Mouse (Mus musculus) hindbrain, embryonic 13.5 days (tissue): ENCODE results near the gene Rexo4. TPM values are rescaled to one million over a fixed set of nuclear protein-coding genes. Genes with fewer than 3 reads are reported as not detected.

Experiments
- ATAC-seq: fragments of 200-750 bp; cut with Nextera tagmentation; 2 replicates; pipeline ENCODE4 v1.8.0; 2017; ENCODE audit warnings: moderate TSS enrichment; ENCODE audit not compliant: low FRiP score
- H3K27ac ChIP-seq: fragments of 300-500 bp; sonication (generic); 2 replicates; pipeline ENCODE4 v1.5.1; 2015; ENCODE audit warnings: inconsistent platforms, mild to moderate bottlenecking, moderate library complexity
- H3K27me3 ChIP-seq: fragments of 300-500 bp; sonication (generic); 2 replicates; pipeline ENCODE4 v1.6.1; 2015; ENCODE audit warnings: mild to moderate bottlenecking, inconsistent platforms
- H3K36me3 ChIP-seq: fragments of 300-500 bp; sonication (generic); 2 replicates; pipeline ENCODE4 v1.6.1; 2015; ENCODE audit warnings: mild to moderate bottlenecking, inconsistent platforms
- H3K4me1 ChIP-seq: fragments of 300-500 bp; sonication (generic); replicated peaks from 2 replicates; pipeline ENCODE4 v1.6.1; 2015; ENCODE audit warnings: inconsistent platforms
- H3K4me2 ChIP-seq: fragments of 300-500 bp; sonication (generic); 2 replicates; pipeline ENCODE4 v1.6.1; 2015; ENCODE audit warnings: inconsistent platforms, mild to moderate bottlenecking, moderate library complexity
- H3K4me3 ChIP-seq: fragments of 300-500 bp; sonication (generic); 2 replicates; pipeline ENCODE4 v1.5.1; 2015; ENCODE audit warnings: mild to moderate bottlenecking, inconsistent platforms
- H3K9ac ChIP-seq: fragments of 300-500 bp; sonication (generic); 2 replicates; pipeline ENCODE4 v1.6.1; 2015; ENCODE audit warnings: mild to moderate bottlenecking, inconsistent platforms
- H3K9me3 ChIP-seq: fragments of 300-500 bp; sonication (generic); 2 replicates; pipeline ENCODE4 v1.6.1; 2016; ENCODE audit warnings: inconsistent platforms
- WGBS: fragments of 180-500 bp; shearing (Covaris S2); methylation state at CpG from one replicate; pipeline ENCODE4 v1.1.7; 2015; 5-methylcytosine and 5-hydroxymethylcytosine counted together
- polyA plus RNA-seq: library from polyadenylated mRNA; unstranded; fragments of >200 nt; fragmentation: Nextera tagmentation; extraction: Ambion mirVana; gene quantifications from 2 replicates; pipeline ENCODE4 v1.2.1, GENCODE M21; 2015

Gene Rexo4
- polyA plus RNA-seq, result 33.0 and 35.9 TPM in 2 replicates

DNA sequence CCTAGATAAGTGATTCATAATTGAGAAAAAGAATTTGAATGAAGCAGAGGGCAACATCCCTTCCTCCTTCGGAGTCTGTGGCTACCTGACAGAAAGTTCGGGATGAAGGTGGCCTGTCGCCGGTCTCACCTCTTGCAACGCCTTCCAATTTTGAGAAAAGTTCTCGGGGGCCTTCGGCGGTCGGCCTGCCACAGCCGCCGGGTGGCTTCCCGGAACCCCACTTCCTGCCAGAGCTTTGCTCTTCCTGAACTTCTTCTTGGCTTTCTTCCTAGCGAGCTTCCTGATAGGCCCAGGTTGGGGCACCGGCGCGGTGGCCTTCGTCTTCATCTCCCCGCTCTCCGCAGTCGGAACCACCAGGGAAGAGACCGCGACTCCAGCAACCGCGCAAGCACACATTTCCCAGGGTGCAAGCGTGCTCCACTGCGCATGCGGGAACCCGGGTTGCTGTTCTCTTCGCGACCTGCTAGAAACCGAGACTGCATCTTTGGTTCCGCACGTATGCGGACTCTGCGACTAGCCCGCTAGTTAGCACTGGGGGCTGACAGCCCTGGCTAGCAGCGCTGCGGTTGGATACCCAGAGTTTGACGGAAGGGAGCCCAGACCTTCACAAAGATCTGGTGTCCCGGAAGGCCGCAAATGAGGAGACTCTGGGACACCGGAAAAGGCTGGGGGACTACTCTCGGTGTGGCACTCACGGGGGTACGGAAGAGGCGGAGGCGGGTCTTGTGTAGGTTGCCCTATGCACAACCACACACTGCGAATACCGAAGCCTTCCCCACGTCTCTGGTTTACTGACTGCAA is at the start of gene Rexo4:
Rexo4 (minus strand) TSS at position 464 of the 801 bp plus-strand sequence.
- Histone ChIP-seq H3K4me3 (peak within 1 kb of the TSS; percentile 58), H3K9me3 (no peaks in the 10 kb centered on the region), H3K27ac (peak within 1 kb of the TSS; percentile 98), H3K27me3 (no peaks in the 10 kb centered on the region), H3K9ac (peak within 1 kb of the TSS; percentile 80), H3K4me1 (peaks cover 36% of the 10 kb centered on the region), H3K36me3 (peaks cover 24% of the 10 kb centered on the region), H3K4me2 (peak within 1 kb of the TSS; percentile 94)
- WGBS, result under 1% methylated on average over 50 of the region's 50 CpGs
- ATAC-seq, result peak; percentile 98

DNA sequence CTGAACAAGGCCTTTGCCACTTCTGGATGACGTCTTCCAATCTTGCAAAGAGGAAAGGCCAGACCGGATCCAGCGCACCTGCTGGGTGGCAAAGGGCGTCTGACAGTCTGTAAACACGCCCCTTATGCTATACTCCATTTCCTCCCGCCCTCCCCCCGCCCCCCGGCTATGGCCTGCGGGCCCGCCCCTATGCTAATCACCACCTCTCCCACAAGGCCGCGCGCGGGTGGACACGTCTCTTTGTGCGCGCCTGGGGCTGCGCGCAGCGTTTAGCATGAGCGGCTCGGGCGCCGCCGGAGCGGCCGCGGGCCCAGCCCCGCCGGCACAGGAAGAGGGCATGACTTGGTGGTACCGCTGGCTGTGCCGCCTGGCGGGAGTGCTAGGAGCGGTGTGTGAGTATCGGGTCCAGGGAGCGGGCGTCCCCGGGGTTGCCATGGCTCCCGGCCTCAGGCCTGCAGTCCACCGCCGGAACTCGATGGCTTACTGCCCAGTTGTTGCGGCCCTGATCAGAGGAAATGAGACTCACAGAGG is 45.6 kb upstream of the Rexo4 start, which contains the start of gene Cacfd1:
Cacfd1 (plus strand) TSS at position 213 of the 531 bp plus-strand sequence.
- Histone ChIP-seq H3K27me3 (no peaks in the 10 kb centered on the region), H3K9ac (peak within 1 kb of the TSS; percentile 92), H3K4me1 (peaks cover 25% of the 10 kb centered on the region), H3K9me3 (no peaks in the 10 kb centered on the region), H3K36me3 (peaks cover 16% of the 10 kb centered on the region), H3K4me3 (peak within 1 kb of the TSS; percentile 74), H3K27ac (peak within 1 kb of the TSS; percentile 92), H3K4me2 (peak within 1 kb of the TSS; percentile 84)
- peak; percentile 96 for ATAC-seq
- under 1% methylated on average over 40 of the region's 43 CpGs for WGBS

DNA sequence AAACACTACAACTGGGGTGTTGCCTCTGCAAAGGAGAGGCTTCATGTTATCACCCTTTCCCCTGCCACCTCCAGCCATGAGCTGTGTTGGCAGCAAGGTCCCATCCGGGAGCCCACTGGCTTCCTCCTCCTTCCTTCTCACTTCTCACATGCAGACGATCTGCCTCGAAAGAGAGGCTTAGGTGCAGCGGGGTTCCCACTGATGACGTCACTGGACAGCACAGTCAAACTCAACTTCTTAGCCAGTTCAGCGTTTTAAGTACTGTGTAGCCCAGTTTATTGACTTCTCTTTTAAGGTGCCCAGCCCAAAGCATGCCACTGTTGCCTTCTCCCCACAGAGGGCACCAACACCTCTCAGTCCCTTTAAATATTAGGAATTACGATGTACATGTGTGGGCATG is 43.5 kb upstream of the Rexo4 start:
- Histone ChIP-seq H3K9me3 (no peaks in the 10 kb centered on the region), H3K27me3 (no peaks in the 10 kb centered on the region), H3K36me3 (no peaks in the 10 kb centered on the region; the same call in 1 of the 2 replicates), H3K4me2 (no peak overlapping the region), H3K4me1 (peaks cover 25% of the 10 kb centered on the region), H3K9ac (no peak overlapping the region), H3K27ac (no peak overlapping the region), H3K4me3 (no peak overlapping the region)
- no peak for ATAC-seq
- 82% methylated on average over 7 of the region's 7 CpGs for WGBS

DNA sequence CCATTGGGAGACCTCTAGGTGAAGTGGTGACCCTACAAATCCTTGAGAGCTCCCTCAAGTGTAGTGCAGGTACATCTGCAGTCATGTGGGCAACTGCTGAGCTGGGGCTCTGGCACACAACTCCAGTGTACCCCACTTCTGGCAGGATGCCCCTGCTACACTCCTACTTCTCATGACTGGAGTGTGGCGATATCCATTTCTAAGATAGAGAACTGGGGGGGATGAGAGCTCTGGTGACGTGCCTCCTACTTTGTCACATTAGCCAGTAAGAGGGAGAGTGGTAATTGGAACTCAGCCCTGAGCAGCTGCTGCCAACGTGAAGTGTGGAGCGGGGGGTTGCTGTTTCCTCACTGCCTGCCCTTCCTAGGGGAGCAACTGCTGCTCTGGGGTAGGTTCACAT is 42.1 kb upstream of the Rexo4 start:
- 74% methylated on average over 4 of the region's 4 CpGs for WGBS

DNA sequence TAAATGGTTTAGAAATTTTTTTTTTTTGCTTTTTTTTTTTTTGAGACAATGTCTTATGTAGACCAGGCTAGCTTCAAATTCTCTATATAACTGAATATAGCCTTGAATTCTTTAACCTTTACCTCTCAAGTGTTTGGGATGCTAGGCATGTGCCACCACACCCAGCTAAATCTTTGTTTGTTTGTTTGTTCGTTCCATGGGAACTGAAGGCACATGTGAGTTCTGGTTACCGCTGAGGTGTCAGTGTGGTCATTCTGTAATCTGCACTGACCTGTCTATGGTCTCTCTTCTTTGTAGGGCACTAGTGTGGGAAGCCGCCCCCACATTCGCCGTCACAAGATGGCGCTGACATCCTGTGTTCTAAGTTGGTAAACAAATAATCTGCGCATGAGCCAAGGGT is 33.8 kb upstream of the Rexo4 start:
- Histone ChIP-seq H3K9me3 (no peaks in the 10 kb centered on the region), H3K9ac (no peak overlapping the region), H3K4me3 (no peak overlapping the region), H3K36me3 (no peaks in the 10 kb centered on the region), H3K27ac (no peak overlapping the region), H3K4me2 (no peak overlapping the region), H3K27me3 (no peaks in the 10 kb centered on the region), H3K4me1 (no peaks in the 10 kb centered on the region)
- ATAC-seq, result no peak
- WGBS, result 92% methylated on average over 7 of the region's 7 CpGs

More for the DNA sequence above, 42.1 kb upstream of the Rexo4 start:
- Histone ChIP-seq H3K9me3 (no peaks in the 10 kb centered on the region), H3K4me3 (no peak overlapping the region), H3K4me2 (no peak overlapping the region), H3K27me3 (no peaks in the 10 kb centered on the region), H3K36me3 (no peaks in the 10 kb centered on the region), H3K9ac (no peak overlapping the region), H3K4me1 (peaks cover 17% of the 10 kb centered on the region), H3K27ac (no peak overlapping the region)
- no peak for ATAC-seq

DNA sequence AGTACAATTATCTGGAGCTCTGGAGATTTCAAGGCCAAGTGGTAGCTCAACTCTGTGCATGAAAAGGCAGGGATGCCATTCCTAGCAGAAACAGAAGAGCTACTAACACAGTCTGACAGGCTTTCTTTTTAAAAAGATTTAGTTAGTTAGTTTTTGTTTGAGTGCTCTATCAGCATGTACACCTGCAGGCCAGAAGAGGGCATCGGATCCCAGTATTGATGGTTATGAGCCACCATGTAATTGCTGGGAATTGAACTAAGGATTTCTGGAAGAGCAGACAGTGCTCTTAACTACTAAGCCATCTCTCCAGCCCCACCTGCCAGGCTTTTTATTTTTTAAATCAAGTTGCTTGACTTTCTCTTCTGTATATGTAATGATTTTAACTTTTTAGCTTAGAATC is 33.3 kb upstream of the Rexo4 start:
- Histone ChIP-seq H3K9ac (no peak overlapping the region), H3K27ac (no peak overlapping the region), H3K4me1 (no peaks in the 10 kb centered on the region), H3K4me2 (no peak overlapping the region), H3K4me3 (no peak overlapping the region), H3K27me3 (no peaks in the 10 kb centered on the region), H3K9me3 (no peaks in the 10 kb centered on the region), H3K36me3 (no peaks in the 10 kb centered on the region)
- 75% methylated on average over 1 of the region's 1 CpGs for WGBS
- ATAC-seq, result no peak

DNA sequence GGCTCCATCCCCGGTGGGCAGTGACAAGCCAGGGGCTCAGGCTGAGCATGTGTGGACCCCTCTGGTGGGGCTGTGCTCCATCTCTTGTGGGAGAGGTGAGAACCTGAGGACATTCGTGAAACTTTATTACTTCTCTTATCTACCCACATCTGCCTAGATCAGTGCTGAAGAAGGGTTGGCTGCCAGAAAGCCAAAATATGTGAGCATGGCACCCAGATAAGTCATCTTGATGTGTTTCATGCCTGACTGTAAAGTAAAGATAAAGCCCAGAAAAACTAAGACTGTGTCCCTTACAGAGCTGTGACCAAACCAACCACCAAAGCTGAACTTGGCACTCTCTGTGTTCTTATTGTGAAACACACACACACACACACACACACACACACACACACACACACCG is 29.8 kb upstream of the Rexo4 start:
- H3K27ac ChIP-seq, result no peak overlapping the region
- ATAC-seq, result no peak
- 87% methylated on average over 3 of the region's 3 CpGs for WGBS

DNA sequence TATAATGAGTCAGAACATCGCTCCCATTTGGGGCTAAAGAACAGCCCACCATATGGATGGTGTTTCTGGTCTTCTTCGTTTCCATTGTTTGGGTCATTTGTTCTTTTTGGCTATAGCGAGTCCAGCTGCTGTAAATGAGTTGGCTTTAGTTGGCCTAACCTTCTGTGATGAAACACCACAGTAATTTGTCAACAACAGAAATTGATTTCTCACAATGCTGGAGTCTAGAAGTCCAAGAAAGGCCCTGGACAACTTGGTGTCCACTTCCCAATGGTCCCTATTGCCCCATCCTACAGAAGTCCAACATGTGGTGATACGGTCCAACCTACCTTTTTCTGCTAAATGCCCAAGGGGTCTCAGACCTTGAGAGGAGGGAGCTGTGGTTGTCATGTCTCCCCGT is 20.5 kb upstream of the Rexo4 start:
- H3K36me3 ChIP-seq, result no peaks in the 10 kb centered on the region

More for the DNA sequence above, 29.8 kb upstream of the Rexo4 start:
- no peak overlapping the region for H3K9ac ChIP-seq
- no peaks in the 10 kb centered on the region for H3K9me3 ChIP-seq
- H3K4me3 ChIP-seq, result no peak overlapping the region
- H3K27me3 ChIP-seq, result no peaks in the 10 kb centered on the region
- no peaks in the 10 kb centered on the region for H3K36me3 ChIP-seq
- no peaks in the 10 kb centered on the region for H3K4me1 ChIP-seq
- no peak overlapping the region for H3K4me2 ChIP-seq

DNA sequence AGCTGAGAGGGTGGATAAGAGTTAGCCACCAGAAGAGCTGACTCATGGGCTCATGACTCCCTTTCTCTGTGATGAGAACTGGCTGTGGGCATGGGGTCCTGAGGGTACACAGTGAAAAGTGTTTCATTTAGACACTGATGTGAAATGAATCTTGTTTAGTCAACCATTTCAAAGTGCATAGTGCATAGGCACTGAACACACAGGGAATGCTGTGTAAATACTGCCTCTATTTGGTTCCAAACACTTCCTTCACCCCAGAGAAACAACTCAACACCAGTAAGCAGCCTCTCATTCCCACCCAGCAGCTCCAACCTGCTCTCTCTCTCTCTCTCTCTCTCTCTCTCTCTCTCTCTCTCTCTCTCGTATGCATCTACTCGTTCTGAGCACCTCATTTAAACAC is 20.0 kb upstream of the Rexo4 start:
- Histone ChIP-seq H3K4me2 (no peak overlapping the region), H3K4me1 (no peaks in the 10 kb centered on the region), H3K36me3 (no peaks in the 10 kb centered on the region), H3K4me3 (no peak overlapping the region), H3K27ac (no peak overlapping the region), H3K9me3 (no peaks in the 10 kb centered on the region), H3K9ac (no peak overlapping the region), H3K27me3 (no peaks in the 10 kb centered on the region)
- ATAC-seq, result no peak
- WGBS, result 86% methylated on average over 2 of the region's 2 CpGs

More for the DNA sequence above, 20.5 kb upstream of the Rexo4 start:
- no peaks in the 10 kb centered on the region for H3K27me3 ChIP-seq
- no peak overlapping the region for H3K27ac ChIP-seq
- 91% methylated on average over 5 of the region's 5 CpGs for WGBS
- ATAC-seq, result no peak
- no peak overlapping the region for H3K9ac ChIP-seq
- no peak overlapping the region for H3K4me3 ChIP-seq
- no peaks in the 10 kb centered on the region for H3K9me3 ChIP-seq
- no peaks in the 10 kb centered on the region for H3K4me1 ChIP-seq
- no peak overlapping the region for H3K4me2 ChIP-seq

DNA sequence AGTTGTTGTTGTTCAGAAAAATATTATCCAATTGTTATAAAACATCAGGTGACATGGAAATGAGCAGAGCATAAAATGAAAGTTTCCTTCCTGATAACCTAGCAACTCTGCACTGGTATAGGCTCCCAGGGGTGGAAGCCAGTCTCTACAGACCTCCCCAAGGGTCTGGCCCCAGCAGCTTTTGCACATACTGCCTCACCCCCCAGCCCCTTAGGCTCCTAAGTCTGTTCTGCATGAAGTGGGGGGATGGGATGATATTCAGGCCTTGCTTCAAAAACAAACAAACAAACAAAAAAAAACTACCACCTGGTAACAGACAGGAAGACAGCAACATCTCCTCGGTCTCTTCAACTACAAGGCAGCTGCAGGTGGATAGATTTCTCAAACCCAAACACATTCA is 16.2 kb upstream of the Rexo4 start:
- Histone ChIP-seq H3K4me2 (no peak overlapping the region), H3K9me3 (no peaks in the 10 kb centered on the region), H3K36me3 (no peaks in the 10 kb centered on the region), H3K4me3 (no peak overlapping the region), H3K27ac (no peak overlapping the region), H3K4me1 (no peaks in the 10 kb centered on the region), H3K27me3 (0 out of 2 replicates have a peak, but pooled peaks cover 3% of the 10 kb centered on the region), H3K9ac (no peak overlapping the region)
- ATAC-seq, result no peak
- 75% methylated on average over 1 of the region's 1 CpGs for WGBS

DNA sequence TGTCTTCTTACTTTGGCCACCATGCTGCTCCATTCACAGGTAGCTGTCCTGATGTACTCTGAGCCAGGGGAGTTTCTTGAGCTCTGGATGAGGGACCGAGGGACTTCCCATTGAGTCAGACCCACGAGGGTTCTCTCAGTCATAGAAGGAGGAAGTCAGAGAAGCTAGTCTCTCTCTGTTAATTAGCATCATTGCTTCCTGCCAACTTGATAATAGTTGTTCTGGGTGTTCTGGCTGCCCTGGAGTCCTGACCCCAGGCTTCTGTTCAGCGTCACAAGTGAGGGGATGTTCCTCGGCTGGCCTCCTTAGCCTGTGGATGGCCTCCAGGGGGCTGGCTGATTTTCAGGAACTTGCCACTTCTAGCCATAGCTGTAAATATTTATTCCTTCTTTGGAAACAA is 9.8 kb upstream of the Rexo4 start:
- ATAC-seq, result no peak
- Histone ChIP-seq H3K27me3 (0 out of 2 replicates have a peak, but pooled peaks cover 3% of the 10 kb centered on the region), H3K4me3 (no peak overlapping the region), H3K9me3 (no peaks in the 10 kb centered on the region), H3K4me2 (no peak overlapping the region), H3K4me1 (no peaks in the 10 kb centered on the region), H3K36me3 (no peaks in the 10 kb centered on the region), H3K27ac (no peak overlapping the region), H3K9ac (no peak overlapping the region)
- WGBS, result 58% methylated on average over 4 of the region's 4 CpGs

DNA sequence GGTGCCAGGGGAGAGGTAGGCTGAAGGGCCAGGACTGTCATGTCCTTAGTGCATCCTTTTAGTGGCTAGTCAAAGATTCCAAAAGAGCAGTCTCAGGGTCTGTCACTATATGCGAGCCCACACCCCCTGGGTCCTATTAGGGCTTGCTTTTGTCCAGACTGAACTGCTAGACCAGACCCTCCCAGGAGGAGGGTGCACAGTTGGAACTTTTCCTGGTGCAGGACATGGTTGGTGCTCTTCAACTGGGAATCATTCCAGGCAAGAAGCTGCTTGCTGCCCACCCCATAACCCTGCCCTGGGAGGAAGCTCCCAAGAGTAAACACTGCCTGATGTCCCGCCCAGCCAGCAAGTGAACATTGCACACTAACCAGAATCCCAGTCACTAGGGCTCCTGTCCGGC is 8.9 kb upstream of the Rexo4 start, which contains the start of gene Adamts13:
Adamts13 (plus strand) TSS at position 301 of the 400 bp plus-strand sequence.
- H3K27me3 ChIP-seq, result no peaks in the 10 kb centered on the region
- no peak within 1 kb of the TSS for H3K4me2 ChIP-seq
- H3K27ac ChIP-seq, result no peak within 1 kb of the TSS
- no peaks in the 10 kb centered on the region for H3K9me3 ChIP-seq
- no peak within 1 kb of the TSS for H3K9ac ChIP-seq
- no peak within 1 kb of the TSS for H3K4me3 ChIP-seq
- H3K36me3 ChIP-seq, result no peaks in the 10 kb centered on the region
- WGBS, result 73% methylated on average over 3 of the region's 3 CpGs
- ATAC-seq, result no peak
- no peaks in the 10 kb centered on the region for H3K4me1 ChIP-seq
